8 mouse cellular contexts compared by ENCODE assay signal in the genomic region with DNA sequence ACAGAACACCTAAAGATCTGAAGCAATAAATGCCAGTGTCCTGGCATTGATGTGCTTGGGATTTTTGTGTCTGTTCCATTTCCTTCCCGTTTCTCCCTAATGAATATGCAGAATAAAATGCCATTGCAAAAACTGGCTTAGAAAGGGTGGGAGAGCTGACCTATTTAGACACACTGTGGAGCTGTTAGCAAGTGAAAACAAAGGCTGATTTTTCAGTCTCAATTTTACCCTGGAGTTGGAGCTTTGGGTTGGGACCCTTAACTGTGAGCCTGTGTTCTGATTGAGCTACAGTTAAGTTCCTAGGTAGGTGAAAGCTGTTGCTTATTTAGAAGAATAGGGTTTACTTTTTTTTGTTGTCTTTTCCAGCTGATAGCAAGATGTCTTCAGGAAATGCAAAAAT. TPM values are rescaled to one million over a fixed set of nuclear protein-coding genes. Genes with fewer than 3 reads are reported as not detected.
DNase-seq lines count a peak whose midpoint lies in the region; ATAC-seq and TF ChIP-seq lines count a peak whose summit lies in the region.

No protein-coding gene starts in this region.

- peaks cover 43% of the 10 kb centered on the region for H3K36me3 ChIP-seq in liver, adult 2 months (ENCODE audit: control insufficient read depth, insufficient read depth, low read length)
- H3K36me3 ChIP-seq in embryonic facial prominence, embryonic 15.5 days, result peaks cover 36% of the 10 kb centered on the region
- peaks cover 6% of the 10 kb centered on the region; the same call in 1 of the 2 replicates for H3K36me3 ChIP-seq in limb, embryonic 11.5 days (ENCODE audit: control insufficient read depth, insufficient read depth, low read length)
- H3K36me3 ChIP-seq in neural tube, embryonic 15.5 days, result peaks cover 12% of the 10 kb centered on the region

- ATAC-seq in embryonic facial prominence, embryonic 15.5 days (ENCODE audit: insufficient number of reproducible peaks, low FRiP score, low TSS enrichment, low read depth), result no peak
- no peak for ATAC-seq in limb, embryonic 11.5 days (ENCODE audit: insufficient number of reproducible peaks, low FRiP score, low TSS enrichment, low read depth)
- ATAC-seq in neural tube, embryonic 15.5 days (ENCODE audit: low FRiP score), result no peak

- peak overlapping the region; percentile 72; the same call in 1 of the 2 replicates for H3K4me3 ChIP-seq in liver, adult 2 months (ENCODE audit: insufficient read depth, low read depth, low read length)
- H3K4me3 ChIP-seq in embryonic facial prominence, embryonic 15.5 days (replicated peaks), result peak overlapping the region; percentile 87
- H3K4me3 ChIP-seq in limb, embryonic 11.5 days (ENCODE audit: low read depth, low read length), result peak overlapping the region; percentile 53; the same call in 1 of the 2 replicates
- H3K4me3 ChIP-seq in neural tube, embryonic 15.5 days (replicated peaks), result peak overlapping the region; percentile 75; the same call in 1 of the 2 replicates

- no peak for TF ChIP-seq POLR2A in liver, adult 2 months (IDR thresholded peaks at IDR 0.05; ENCODE audit: extremely low read depth, insufficient read depth, low read length)

- no peak overlapping the region for H3K27ac ChIP-seq in liver, adult 2 months (replicated peaks; ENCODE audit: insufficient read depth, low read depth, low read length)
- no peak overlapping the region for H3K27ac ChIP-seq in embryonic facial prominence, embryonic 15.5 days (replicated peaks)
- no peak overlapping the region for H3K27ac ChIP-seq in limb, embryonic 11.5 days (replicated peaks; ENCODE audit: low read depth, low read length)
- H3K27ac ChIP-seq in neural tube, embryonic 15.5 days (replicated peaks), result no peak overlapping the region

- peaks cover 21% of the 10 kb centered on the region; the same call in 1 of the 2 replicates for H3K79me2 ChIP-seq in liver, adult 2 months (ENCODE audit: control insufficient read depth, insufficient read depth, low read length)

- TF ChIP-seq CTCF in liver, adult 2 months (IDR thresholded peaks at IDR 0.05; ENCODE audit: low read depth, low read length), result no peak

- H3K27me3 ChIP-seq in liver, adult 2 months (ENCODE audit: control insufficient read depth, insufficient read depth, low read length), result no peaks in the 10 kb centered on the region
- H3K27me3 ChIP-seq in embryonic facial prominence, embryonic 15.5 days, result no peaks in the 10 kb centered on the region
- H3K27me3 ChIP-seq in limb, embryonic 11.5 days (ENCODE audit: control insufficient read depth, insufficient read depth, low read length), result no peaks in the 10 kb centered on the region
- H3K27me3 ChIP-seq in neural tube, embryonic 15.5 days (replicated peaks), result no peaks in the 10 kb centered on the region

- no peaks in the 10 kb centered on the region for H3K9me3 ChIP-seq in embryonic facial prominence, embryonic 15.5 days (replicated peaks)
- H3K9me3 ChIP-seq in limb, embryonic 11.5 days (ENCODE audit: control insufficient read depth, low read length), result no peaks in the 10 kb centered on the region
- H3K9me3 ChIP-seq in neural tube, embryonic 15.5 days (replicated peaks), result no peaks in the 10 kb centered on the region

- 0% methylated on average over 1 of the region's 1 CpGs for WGBS in liver, adult 2 months
- 15% methylated on average over 1 of the region's 1 CpGs for WGBS in embryonic facial prominence, embryonic 15.5 days
- 39% methylated on average over 1 of the region's 1 CpGs for WGBS in limb, embryonic 11.5 days
- WGBS in neural tube, embryonic 15.5 days, result 16% methylated on average over 1 of the region's 1 CpGs

- no peak for DNase-seq in liver, adult 2 months (ENCODE audit: extremely low read depth, low read depth, low spot score)
- no peak for DNase-seq in liver
- DNase-seq in limb, embryonic 11.5 days (ENCODE audit: low spot score), result no peak
- no peak for DNase-seq in gastrocnemius, postnatal 36 days
- DNase-seq in cerebellum, postnatal 36 days, result no peak
- DNase-seq in kidney, postnatal 10 days, result no peak

- peak overlapping the region; percentile 63 for H3K4me2 ChIP-seq in embryonic facial prominence, embryonic 15.5 days (replicated peaks)
- peak overlapping the region; percentile 65 for H3K4me2 ChIP-seq in limb, embryonic 11.5 days (ENCODE audit: low read depth, severe bottlenecking)
- H3K4me2 ChIP-seq in neural tube, embryonic 15.5 days, result peak overlapping the region; percentile 77

- H3K9ac ChIP-seq in liver, adult 2 months (ENCODE audit: low read depth, low read length), result peak overlapping the region; percentile 15
- H3K9ac ChIP-seq in embryonic facial prominence, embryonic 15.5 days, result 0 out of 2 replicates have a peak overlapping the region, but pooled peaks have one; percentile 69
- H3K9ac ChIP-seq in limb, embryonic 11.5 days (ENCODE audit: low read length), result no peak overlapping the region; the same call in 1 of the 2 replicates
- H3K9ac ChIP-seq in neural tube, embryonic 15.5 days (replicated peaks), result no peak overlapping the region

- intact Hi-C loops in gastrocnemius, postnatal 36 days (cut with DNase I), result loop anchor here (5.0 kb wide), 1 partner anchor 40 kb away; no protein-coding TSS in a partner anchor

- H3K4me1 ChIP-seq in liver, adult 2 months (ENCODE audit: control insufficient read depth, insufficient read depth, low read length), result peaks cover 30% of the 10 kb centered on the region
- H3K4me1 ChIP-seq in embryonic facial prominence, embryonic 15.5 days, result peaks cover 19% of the 10 kb centered on the region
- peaks cover 6% of the 10 kb centered on the region; the same call in 1 of the 2 replicates for H3K4me1 ChIP-seq in limb, embryonic 11.5 days (ENCODE audit: control insufficient read depth, insufficient read depth, low read length)
- H3K4me1 ChIP-seq in neural tube, embryonic 15.5 days, result peaks cover 18% of the 10 kb centered on the region

RNA-seq across cellular contexts. Expression of gene Prdx1, which starts 1.7 kb away (rescaled TPM):
- total RNA-seq in liver, adult 2 months (2014; rRNA removed), result 868 and 925 TPM in 2 replicates
- 376 and 421 TPM in 2 replicates for polyA plus RNA-seq in liver, adult 2 months (2012; rRNA removed)
- polyA plus RNA-seq in embryonic facial prominence, embryonic 15.5 days (2015; fragmentation: Nextera tagmentation; extraction: Ambion mirVana), result 1,053 and 1,174 TPM in 2 replicates
- polyA plus RNA-seq in limb, embryonic 11.5 days (2014; fragmentation: Nextera tagmentation; extraction: Ambion mirVana), result 1,258 and 1,286 TPM in 2 replicates
- polyA plus RNA-seq in neural tube, embryonic 15.5 days (2015; fragmentation: Nextera tagmentation; extraction: Ambion mirVana), result 443 and 606 TPM in 2 replicates
- total RNA-seq in gastrocnemius, postnatal 36 days (2021), result 100 to 1,000 TPM; 190 to 226 TPM

RNA-seq across cellular contexts. Expression of gene Mmachc, which starts 21.2 kb away (rescaled TPM):
- 10.3 and 11.3 TPM in 2 replicates for total RNA-seq in liver, adult 2 months (2014; rRNA removed)
- polyA plus RNA-seq in liver, adult 2 months (2012; rRNA removed), result 15.7 and 17.3 TPM in 2 replicates
- 21.8 and 22.8 TPM in 2 replicates for polyA plus RNA-seq in embryonic facial prominence, embryonic 15.5 days (2015; fragmentation: Nextera tagmentation; extraction: Ambion mirVana)
- polyA plus RNA-seq in limb, embryonic 11.5 days (2014; fragmentation: Nextera tagmentation; extraction: Ambion mirVana), result 24.0 and 27.7 TPM in 2 replicates
- 20.0 and 22.7 TPM in 2 replicates for polyA plus RNA-seq in neural tube, embryonic 15.5 days (2015; fragmentation: Nextera tagmentation; extraction: Ambion mirVana)
- 10 to 100 TPM; 30.3 to 32.5 TPM for total RNA-seq in gastrocnemius, postnatal 36 days (2021)

RNA-seq across cellular contexts. Expression of gene Ccdc163, which starts 21.3 kb away (rescaled TPM):
- total RNA-seq in liver, adult 2 months (2014; rRNA removed), result 2.7 and 4.2 TPM in 2 replicates
- 9.3 and 13.1 TPM in 2 replicates for polyA plus RNA-seq in liver, adult 2 months (2012; rRNA removed)
- polyA plus RNA-seq in embryonic facial prominence, embryonic 15.5 days (2015; fragmentation: Nextera tagmentation; extraction: Ambion mirVana), result 29.7 and 32.0 TPM in 2 replicates
- polyA plus RNA-seq in limb, embryonic 11.5 days (2014; fragmentation: Nextera tagmentation; extraction: Ambion mirVana), result 34.4 and 36.4 TPM in 2 replicates
- polyA plus RNA-seq in neural tube, embryonic 15.5 days (2015; fragmentation: Nextera tagmentation; extraction: Ambion mirVana), result 9.7 and 11.3 TPM in 2 replicates
- total RNA-seq in gastrocnemius, postnatal 36 days (2021), result 1 to 10 TPM; 2.0 to 2.2 TPM

RNA-seq across cellular contexts. Expression of gene Tesk2, which starts 33.7 kb away (rescaled TPM):
- 11.5 and 13.6 TPM in 2 replicates for total RNA-seq in liver, adult 2 months (2014; rRNA removed)
- 7.2 and 7.8 TPM in 2 replicates for polyA plus RNA-seq in liver, adult 2 months (2012; rRNA removed)
- polyA plus RNA-seq in embryonic facial prominence, embryonic 15.5 days (2015; fragmentation: Nextera tagmentation; extraction: Ambion mirVana), result 7.7 and 8.3 TPM in 2 replicates
- 12.3 and 12.5 TPM in 2 replicates for polyA plus RNA-seq in limb, embryonic 11.5 days (2014; fragmentation: Nextera tagmentation; extraction: Ambion mirVana)
- polyA plus RNA-seq in neural tube, embryonic 15.5 days (2015; fragmentation: Nextera tagmentation; extraction: Ambion mirVana), result 3.0 and 3.3 TPM in 2 replicates
- 1 to 10 TPM; 1.7 to 2.0 TPM for total RNA-seq in gastrocnemius, postnatal 36 days (2021)

RNA-seq across cellular contexts. Expression of gene Akr1a1, which starts 35.6 kb away (rescaled TPM):
- total RNA-seq in liver, adult 2 months (2014; rRNA removed), result 337 and 363 TPM in 2 replicates
- 517 and 533 TPM in 2 replicates for polyA plus RNA-seq in liver, adult 2 months (2012; rRNA removed)
- 777 and 798 TPM in 2 replicates for polyA plus RNA-seq in embryonic facial prominence, embryonic 15.5 days (2015; fragmentation: Nextera tagmentation; extraction: Ambion mirVana)
- polyA plus RNA-seq in limb, embryonic 11.5 days (2014; fragmentation: Nextera tagmentation; extraction: Ambion mirVana), result 677 and 736 TPM in 2 replicates
- 717 and 746 TPM in 2 replicates for polyA plus RNA-seq in neural tube, embryonic 15.5 days (2015; fragmentation: Nextera tagmentation; extraction: Ambion mirVana)
- 100 to 1,000 TPM; 169 to 180 TPM for total RNA-seq in gastrocnemius, postnatal 36 days (2021)

Comparison
In these comparisons a context has a peak if more than half of its experiments do, and no peak if none do; other contexts are left out.
1. H3K9ac ChIP-seq: peak in liver, adult 2 months (single experiment) and embryonic facial prominence, embryonic 15.5 days (single experiment); none in limb, embryonic 11.5 days (single experiment) and neural tube, embryonic 15.5 days (single experiment).
2. Peak in every context shown above with its lines, with median percentiles within 50 percentile points of each other: H3K4me3 ChIP-seq and H3K4me2 ChIP-seq.